Comparison of ENCODE assay signal across 17 mouse cellular contexts in genomic region chr19:56373246-56373645, GRCm38 (mm10). TPM values are rescaled to one million over a fixed set of nuclear protein-coding genes. Genes with fewer than 3 reads are reported as not detected.
"Had no signal": no experiment of that assay in that cellular context is flagged by ENCODE, and none has a peak within 500 bp of the region (broad histone marks: within the 10 kb centered on the region; RNA-seq: fewer than 3 reads in every experiment).

No protein-coding gene starts in this region.

- H3K4me1 ChIP-seq: neural tube, embryonic 12.5 days; neural tube, embryonic 13.5 days; neural tube, embryonic 15.5 days; stomach, embryonic 15.5 days had no signal

- H3K27ac ChIP-seq: neural tube, embryonic 12.5 days; neural tube, embryonic 13.5 days; neural tube, embryonic 15.5 days; stomach, embryonic 15.5 days; stomach, postnatal 0 days had no signal

- H3K9me3 ChIP-seq: neural tube, embryonic 12.5 days; neural tube, embryonic 13.5 days; neural tube, embryonic 15.5 days; stomach, embryonic 15.5 days had no signal

- H3K9ac ChIP-seq: neural tube, embryonic 12.5 days; neural tube, embryonic 13.5 days; neural tube, embryonic 15.5 days; stomach, embryonic 15.5 days had no signal

- H3K4me2 ChIP-seq: neural tube, embryonic 12.5 days; neural tube, embryonic 13.5 days; neural tube, embryonic 15.5 days; stomach, embryonic 15.5 days had no signal

- H3K36me3 ChIP-seq: neural tube, embryonic 12.5 days; neural tube, embryonic 13.5 days; neural tube, embryonic 15.5 days; stomach, embryonic 15.5 days had no signal

- H3K4me3 ChIP-seq: neural tube, embryonic 12.5 days; neural tube, embryonic 13.5 days; neural tube, embryonic 15.5 days; stomach, embryonic 15.5 days had no signal

- H3K27me3 ChIP-seq: neural tube, embryonic 12.5 days; neural tube, embryonic 13.5 days; neural tube, embryonic 15.5 days; stomach, embryonic 15.5 days had no signal

- DNase-seq: right cerebral cortex, adult 18-20 months; right cerebral cortex, postnatal 14 days; right cerebral cortex, postnatal 25 days; right cerebral cortex, postnatal 4 days; spleen, adult 18-20 months; thymus, adult 18-20 months; thymus, adult 2 months; thymus, postnatal 14 days; thymus, postnatal 25 days; thymus, postnatal 36 days; thymus, postnatal 4 days had no signal

RNA-seq across cellular contexts. Expression of gene Nrap, which starts 16.6 kb away (rescaled TPM):
- total RNA-seq: neutrophil, adult 5-6 weeks had no signal
